Mouse (Mus musculus) CD8-positive naive resting alpha-beta T cell, adult 57 days (primary cell): ENCODE data around the gene Rpl3. TPM values are rescaled to one million over a fixed set of nuclear protein-coding genes. Genes with fewer than 3 reads are reported as not detected.

Experiments used
- total RNA-seq: library from RNA; stranded (reverse); gene quantifications from one replicate; pipeline ENCODE4 v1.2.4, GENCODE M21; 2023

The Rpl3 gene
- 1,557 TPM for total RNA-seq

GRCm38 (mm10) chr15:80091121-80091955 is at the start of gene Rpl3, which contains the start of gene Syngr1:
Gene Rpl3, minus strand, starts transcription at chr15:80091868.
Gene Syngr1, plus strand, starts transcription at chr15:80091334.

GRCm38 (mm10) chr15:80132993-80133586 is 41.4 kb upstream of the Rpl3 start, which contains the start of gene Tab1:
Gene Tab1, plus strand, starts transcription at chr15:80133127.

Other genes starting within 250 kb of the Rpl3 start
- gene Apobec3, start 200.2 kb downstream of the Rpl3 start, total RNA-seq, result 108 TPM
- 103 TPM for gene Cbx7, start 120.7 kb downstream of the Rpl3 start, total RNA-seq
- gene Pdgfb, start 76.9 kb downstream of the Rpl3 start, total RNA-seq, result 0.80 TPM
- gene Syngr1, start 534 bp downstream of the Rpl3 start, total RNA-seq, result not detected
- 23.3 TPM for gene Tab1, start 41.3 kb upstream of the Rpl3 start, total RNA-seq
- not detected for gene Mgat3, start 81.9 kb upstream of the Rpl3 start, total RNA-seq
- 49.8 TPM for gene Mief1, start 142.2 kb upstream of the Rpl3 start, total RNA-seq
- 10.1 TPM for gene AC140267.1, start 144.0 kb upstream of the Rpl3 start, total RNA-seq
- 363 TPM for gene Atf4, start 163.3 kb upstream of the Rpl3 start, total RNA-seq
- gene Rps19bp1, start 172.4 kb upstream of the Rpl3 start, total RNA-seq, result 23.2 TPM
- gene Cacna1i, start 195.4 kb upstream of the Rpl3 start, total RNA-seq, result 2.8 TPM